Mouse (Mus musculus) embryo, embryonic 10 days (tissue): Measurements from ENCODE around the gene Spats2.

Experiments used
- DNase-seq: peaks from one replicate; pipeline ENCODE4 v3.0.0-alpha.2; 2015; ENCODE audit warnings: low spot score

Gene Spats2

GRCm38 (mm10) chr15:99259167-99259729 lies 133.5 kb downstream of the Spats2 start:
- no peak for DNase-seq

DNA sequence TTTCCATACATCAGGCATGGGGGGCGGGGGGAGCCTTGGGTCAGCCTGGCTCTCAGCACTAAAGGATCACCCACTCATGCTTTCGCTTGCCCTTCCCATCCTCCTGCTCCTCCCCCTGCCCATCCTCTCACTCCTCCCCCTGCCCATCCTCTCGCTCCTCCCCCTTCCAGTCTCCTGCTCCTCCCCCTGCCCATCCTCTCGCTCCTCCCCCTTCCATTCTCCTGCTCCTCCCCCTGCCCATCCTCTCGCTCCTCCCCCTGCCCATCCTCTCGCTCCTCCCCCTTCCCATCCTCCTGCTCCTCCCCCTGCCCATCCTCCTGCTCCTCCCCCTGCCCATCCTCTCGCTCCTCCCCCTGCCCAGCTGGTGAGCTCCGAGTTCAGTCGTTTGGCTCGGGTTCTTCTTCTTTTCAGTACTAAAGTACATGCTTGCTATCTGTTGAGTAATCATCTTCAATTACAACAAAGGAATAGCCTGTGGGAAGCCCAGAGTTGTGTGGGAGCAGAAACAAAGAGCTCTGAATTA lies 134.1 kb downstream of the Spats2 start:
- peak; percentile 74 for DNase-seq

GRCm38 (mm10) chr15:99262702-99263101 lies 137.0 kb downstream of the Spats2 start:
- DNase-seq = no peak
